Mouse (Mus musculus): ENCODE data around the gene Strip1.

Gene Strip1

GRCm38 (mm10) chr3:107627641-107628040 is 3.9 kb downstream of the Strip1 start:
- no peak for DNase-seq (ENCODE audit: low spot score in 2 of 2)

- DNase-seq (ENCODE audit: low spot score in 2 of 2) = no peak
Observed at GRCm38 (mm10) chr3:107626751-107627150, 4.7 kb downstream of the Strip1 start.

GRCm38 (mm10) chr3:107625536-107625935 is 6.0 kb downstream of the Strip1 start:
- no peak for DNase-seq (ENCODE audit: low spot score in 2 of 2)

- DNase-seq (ENCODE audit: low spot score in 2 of 2) = no peak
Observed at GRCm38 (mm10) chr3:107624424-107624823, 7.1 kb downstream of the Strip1 start.

- DNase-seq (ENCODE audit: low spot score in 2 of 2) = peak in 1 of 2 experiments; percentile 5
Observed at GRCm38 (mm10) chr3:107622537-107622936, 9.0 kb downstream of the Strip1 start.

- peak in 1 of 2 experiments; percentile 11 for DNase-seq (ENCODE audit: low spot score in 2 of 2)
Observed at GRCm38 (mm10) chr3:107621286-107622075, 10.0 kb downstream of the Strip1 start.

GRCm38 (mm10) chr3:107619911-107620310 is 11.6 kb downstream of the Strip1 start:
- DNase-seq (ENCODE audit: low spot score in 2 of 2) = no peak

- no peak for DNase-seq (ENCODE audit: low spot score in 2 of 2)
Observed at GRCm38 (mm10) chr3:107617800-107618199, 13.7 kb downstream of the Strip1 start.

- DNase-seq (ENCODE audit: low spot score in 2 of 2) = peak; percentile 64 to 80
Observed at GRCm38 (mm10) chr3:107612902-107613525, 18.5 kb downstream of the Strip1 start.

- DNase-seq (ENCODE audit: low spot score in 2 of 2) = no peak
Observed at GRCm38 (mm10) chr3:107611394-107611793, 20.1 kb downstream of the Strip1 start.

- DNase-seq (ENCODE audit: low spot score in 2 of 2) = no peak
Observed at GRCm38 (mm10) chr3:107609376-107609775, 22.1 kb downstream of the Strip1 start.

GRCm38 (mm10) chr3:107608808-107609207 is 22.7 kb downstream of the Strip1 start:
- no peak for DNase-seq (ENCODE audit: low spot score in 2 of 2)

GRCm38 (mm10) chr3:107607221-107607620 is 24.3 kb downstream of the Strip1 start:
- no peak for DNase-seq (ENCODE audit: low spot score in 2 of 2)

- DNase-seq (ENCODE audit: low spot score in 2 of 2) = peak; percentile 37 to 73
Observed at GRCm38 (mm10) chr3:107605304-107605703, 26.2 kb downstream of the Strip1 start.

GRCm38 (mm10) chr3:107600127-107600526 is 31.4 kb downstream of the Strip1 start:
- no peak for DNase-seq (ENCODE audit: low spot score in 2 of 2)

- DNase-seq (ENCODE audit: low spot score in 2 of 2) = no peak
Observed at GRCm38 (mm10) chr3:107597586-107598389, 33.7 kb downstream of the Strip1 start.

- no peak for DNase-seq (ENCODE audit: low spot score in 2 of 2)
Observed at GRCm38 (mm10) chr3:107597134-107597533, 34.4 kb downstream of the Strip1 start.

- no peak for DNase-seq (ENCODE audit: low spot score in 2 of 2)
Observed at GRCm38 (mm10) chr3:107596559-107596958, 34.9 kb downstream of the Strip1 start.

- DNase-seq (ENCODE audit: low spot score in 2 of 2) = no peak
Observed at GRCm38 (mm10) chr3:107595938-107596461, 35.5 kb downstream of the Strip1 start.

GRCm38 (mm10) chr3:107595264-107595937 is 36.1 kb downstream of the Strip1 start:
- no peak for DNase-seq (ENCODE audit: low spot score in 2 of 2)

- no peak for DNase-seq (ENCODE audit: low spot score in 2 of 2)
Observed at GRCm38 (mm10) chr3:107594662-107595263, 36.7 kb downstream of the Strip1 start, which contains the start of gene Alx3. Alx3 (plus strand) TSS chr3:107595031.

Data from spleen, postnatal 10 days (tissue).